ENCODE assay signal across 11 mouse cellular contexts in the genomic region with DNA sequence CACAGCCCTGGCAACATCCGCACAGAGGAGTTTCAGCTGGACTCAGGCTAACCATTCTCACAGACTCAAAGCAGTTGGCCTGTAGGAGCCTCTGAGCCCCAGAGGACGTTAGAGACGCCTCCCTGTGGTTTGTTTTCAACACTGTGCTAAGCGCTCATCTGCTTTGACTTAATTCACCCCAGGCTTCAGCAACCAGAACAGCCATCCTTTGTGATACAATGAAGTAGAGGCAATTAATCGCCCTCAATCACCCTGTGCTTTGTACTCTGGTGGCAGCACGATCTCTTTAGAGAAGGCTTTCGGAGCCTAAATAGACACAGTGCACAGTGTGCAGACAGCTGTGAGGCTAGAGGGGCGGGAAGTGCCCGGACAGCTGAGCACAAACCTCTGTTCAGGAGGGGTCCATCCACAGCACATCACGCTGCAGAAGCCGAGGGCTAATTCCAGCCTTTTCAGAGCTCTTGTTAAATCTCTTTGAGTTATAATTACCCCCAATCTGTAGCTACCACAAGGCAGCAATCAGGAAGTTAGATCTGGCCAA. TPM values are rescaled to one million over a fixed set of nuclear protein-coding genes. Genes with fewer than 3 reads are reported as not detected.
DNase-seq lines count a peak whose midpoint lies in the region; ATAC-seq and TF ChIP-seq lines count a peak whose summit lies in the region.
"Had no signal": no experiment of that assay in that cellular context is flagged by ENCODE, and none has a peak within 500 bp of the region (broad histone marks: within the 10 kb centered on the region; RNA-seq: fewer than 3 reads in every experiment).

No protein-coding gene starts in this region.

- no peak overlapping the region for H3K27ac ChIP-seq in intestine, postnatal 0 days (ENCODE audit: low read depth, low read length)
- no peak overlapping the region for H3K27ac ChIP-seq in intestine, embryonic 16.5 days (ENCODE audit: low read length)
- no peak overlapping the region for H3K27ac ChIP-seq in embryonic facial prominence, embryonic 12.5 days
- H3K27ac ChIP-seq in hindbrain, postnatal 0 days = 0 out of 2 replicates have a peak overlapping the region, but pooled peaks have one; percentile 11
- H3K27ac ChIP-seq in neural tube, embryonic 15.5 days (replicated peaks) = peak overlapping the region; percentile 25; the same call in 1 of the 2 replicates
- H3K27ac ChIP-seq in liver, postnatal 0 days (ENCODE audit: low read depth) = no peak overlapping the region
- H3K27ac ChIP-seq: liver, embryonic 15.5 days had no signal

- peak; percentile 32 for TF ChIP-seq CTCF in intestine, postnatal 0 days (IDR thresholded peaks at IDR 0.05; ENCODE audit: low read depth)
- peak; percentile 42; the same call in 1 of the 2 replicates for TF ChIP-seq CTCF in hindbrain, postnatal 0 days (IDR thresholded peaks at IDR 0.05; ENCODE audit: low read depth)
- no peak for TF ChIP-seq CTCF in liver, postnatal 0 days (IDR thresholded peaks at IDR 0.05; ENCODE audit: low read depth)

- no peaks in the 10 kb centered on the region for H3K9me3 ChIP-seq in intestine, postnatal 0 days (ENCODE audit: control insufficient read depth)
- no peaks in the 10 kb centered on the region for H3K9me3 ChIP-seq in intestine, embryonic 16.5 days (ENCODE audit: control insufficient read depth, low read length)
- no peaks in the 10 kb centered on the region for H3K9me3 ChIP-seq in embryonic facial prominence, embryonic 12.5 days
- H3K9me3 ChIP-seq in hindbrain, postnatal 0 days (ENCODE audit: low read length) = no peaks in the 10 kb centered on the region
- no peaks in the 10 kb centered on the region for H3K9me3 ChIP-seq in neural tube, embryonic 15.5 days (replicated peaks)
- no peaks in the 10 kb centered on the region for H3K9me3 ChIP-seq in liver, postnatal 0 days (ENCODE audit: low read length)
- H3K9me3 ChIP-seq: liver, embryonic 15.5 days had no signal

- no peak for ATAC-seq in intestine, postnatal 0 days
- no peak for ATAC-seq in intestine, embryonic 16.5 days
- peak; percentile 70; the same call in 1 of the 2 replicates for ATAC-seq in embryonic facial prominence, embryonic 12.5 days (ENCODE audit: insufficient number of reproducible peaks, insufficient read depth, low FRiP score, low TSS enrichment)
- ATAC-seq in hindbrain, postnatal 0 days = peak; percentile 78
- peak; percentile 52; the same call in 1 of the 2 replicates for ATAC-seq in neural tube, embryonic 15.5 days (ENCODE audit: low FRiP score)
- ATAC-seq in liver, postnatal 0 days = no peak
- ATAC-seq: CD4-positive, CD25-positive, alpha-beta regulatory T cell, adult 4 months had no signal

- no peaks in the 10 kb centered on the region for H3K36me3 ChIP-seq in intestine, postnatal 0 days (ENCODE audit: control insufficient read depth, insufficient read depth)
- H3K36me3 ChIP-seq in intestine, embryonic 16.5 days (ENCODE audit: control insufficient read depth, insufficient read depth, low read length) = no peaks in the 10 kb centered on the region
- no peaks in the 10 kb centered on the region for H3K36me3 ChIP-seq in embryonic facial prominence, embryonic 12.5 days
- no peaks in the 10 kb centered on the region for H3K36me3 ChIP-seq in hindbrain, postnatal 0 days (ENCODE audit: insufficient read depth, low read length)
- H3K36me3 ChIP-seq in neural tube, embryonic 15.5 days = no peaks in the 10 kb centered on the region
- H3K36me3 ChIP-seq in liver, postnatal 0 days (replicated peaks; ENCODE audit: insufficient read depth, low read length) = no peaks in the 10 kb centered on the region
- H3K36me3 ChIP-seq: liver, embryonic 15.5 days had no signal

- 36% methylated on average over 11 of the region's 11 CpGs for WGBS in intestine, postnatal 0 days
- 25% methylated on average over 11 of the region's 11 CpGs for WGBS in intestine, embryonic 16.5 days
- WGBS in embryonic facial prominence, embryonic 12.5 days = 6% methylated on average over 11 of the region's 11 CpGs
- 13% methylated on average over 11 of the region's 11 CpGs for WGBS in hindbrain, postnatal 0 days
- WGBS in neural tube, embryonic 15.5 days = 7% methylated on average over 11 of the region's 11 CpGs
- WGBS in liver, postnatal 0 days (ENCODE audit: insufficient replicate concordance) = 37% methylated on average over 11 of the region's 11 CpGs

- H3K9ac ChIP-seq in intestine, postnatal 0 days (ENCODE audit: low read depth, low read length) = no peak overlapping the region
- no peak overlapping the region for H3K9ac ChIP-seq in intestine, embryonic 16.5 days (ENCODE audit: low read depth, low read length)
- H3K9ac ChIP-seq in embryonic facial prominence, embryonic 12.5 days = no peak overlapping the region
- H3K9ac ChIP-seq in hindbrain, postnatal 0 days (replicated peaks; ENCODE audit: low read length) = peak overlapping the region; percentile 9; the same call in 1 of the 2 replicates
- H3K9ac ChIP-seq in neural tube, embryonic 15.5 days (replicated peaks) = no peak overlapping the region
- H3K9ac ChIP-seq in liver, postnatal 0 days (replicated peaks) = no peak overlapping the region
- H3K9ac ChIP-seq: liver, embryonic 15.5 days had no signal

- H3K4me3 ChIP-seq in intestine, postnatal 0 days (ENCODE audit: low read depth, low read length) = no peak overlapping the region
- H3K4me3 ChIP-seq in intestine, embryonic 16.5 days (ENCODE audit: low read length) = no peak overlapping the region
- no peak overlapping the region for H3K4me3 ChIP-seq in embryonic facial prominence, embryonic 12.5 days
- H3K4me3 ChIP-seq in hindbrain, postnatal 0 days (ENCODE audit: low read length) = no peak overlapping the region
- no peak overlapping the region for H3K4me3 ChIP-seq in neural tube, embryonic 15.5 days (replicated peaks)
- H3K4me3 ChIP-seq in liver, postnatal 0 days (ENCODE audit: low read depth, low read length) = no peak overlapping the region
- H3K4me3 ChIP-seq: liver, embryonic 15.5 days had no signal

- H3K4me1 ChIP-seq in intestine, postnatal 0 days (replicated peaks; ENCODE audit: control insufficient read depth, insufficient read depth, low read length) = no peaks in the 10 kb centered on the region
- no peaks in the 10 kb centered on the region for H3K4me1 ChIP-seq in intestine, embryonic 16.5 days (ENCODE audit: control insufficient read depth, insufficient read depth, low read length)
- peaks cover 14% of the 10 kb centered on the region for H3K4me1 ChIP-seq in embryonic facial prominence, embryonic 12.5 days
- H3K4me1 ChIP-seq in hindbrain, postnatal 0 days (ENCODE audit: insufficient read depth, low read length) = peaks cover 11% of the 10 kb centered on the region; the same call in 1 of the 2 replicates
- H3K4me1 ChIP-seq in neural tube, embryonic 15.5 days = peaks cover 31% of the 10 kb centered on the region
- no peaks in the 10 kb centered on the region for H3K4me1 ChIP-seq in liver, postnatal 0 days (ENCODE audit: insufficient read depth)
- H3K4me1 ChIP-seq: liver, embryonic 15.5 days had no signal

- H3K4me2 ChIP-seq in intestine, postnatal 0 days (replicated peaks; ENCODE audit: low read depth) = no peak overlapping the region
- H3K4me2 ChIP-seq in intestine, embryonic 16.5 days (ENCODE audit: low read depth, low read length) = no peak overlapping the region
- no peak overlapping the region for H3K4me2 ChIP-seq in embryonic facial prominence, embryonic 12.5 days (replicated peaks)
- H3K4me2 ChIP-seq in hindbrain, postnatal 0 days (ENCODE audit: low read depth, low read length) = no peak overlapping the region
- H3K4me2 ChIP-seq in neural tube, embryonic 15.5 days = no peak overlapping the region
- no peak overlapping the region for H3K4me2 ChIP-seq in liver, postnatal 0 days (ENCODE audit: low read depth, low read length)
- H3K4me2 ChIP-seq: liver, embryonic 15.5 days had no signal

- H3K27me3 ChIP-seq in intestine, postnatal 0 days (replicated peaks; ENCODE audit: control insufficient read depth, insufficient read depth, low read length) = no peaks in the 10 kb centered on the region
- H3K27me3 ChIP-seq in intestine, embryonic 16.5 days (replicated peaks; ENCODE audit: control insufficient read depth, insufficient read depth, low read length) = no peaks in the 10 kb centered on the region
- H3K27me3 ChIP-seq in embryonic facial prominence, embryonic 12.5 days = 0 out of 2 replicates have a peak, but pooled peaks cover 2% of the 10 kb centered on the region
- no peaks in the 10 kb centered on the region for H3K27me3 ChIP-seq in hindbrain, postnatal 0 days (ENCODE audit: insufficient read depth, low read length)
- no peaks in the 10 kb centered on the region for H3K27me3 ChIP-seq in neural tube, embryonic 15.5 days (replicated peaks)
- H3K27me3 ChIP-seq in liver, postnatal 0 days (ENCODE audit: insufficient read depth, low read length) = no peaks in the 10 kb centered on the region
- H3K27me3 ChIP-seq: liver, embryonic 15.5 days had no signal

- peak; percentile 68 for DNase-seq in hindbrain, postnatal 0 days (ENCODE audit: low spot score)
- DNase-seq in lung, postnatal 4 days = no peak
- DNase-seq in liver, postnatal 0 days = no peak
- no peak for DNase-seq in urinary bladder, adult 2 months (ENCODE audit: low spot score)
- DNase-seq: thymus, postnatal 36 days had no signal

- no peak for TF ChIP-seq EP300 in liver, postnatal 0 days (IDR thresholded peaks at IDR 0.05; ENCODE audit: low read depth)

RNA-seq across cellular contexts. Expression of a gene that starts 54.2 kb away (rescaled TPM):
- polyA plus RNA-seq in intestine, postnatal 0 days (2015; fragmentation: Nextera tagmentation; extraction: Ambion mirVana) = 4.5 and 4.7 TPM in 2 replicates
- 10.0 and 11.6 TPM in 2 replicates for polyA plus RNA-seq in intestine, embryonic 16.5 days (2015; fragmentation: Nextera tagmentation; extraction: Ambion mirVana)
- polyA plus RNA-seq in embryonic facial prominence, embryonic 12.5 days (2016; fragmentation: Nextera tagmentation; extraction: Ambion mirVana) = 52.8 and 62.3 TPM in 2 replicates
- 170 and 187 TPM in 2 replicates for total RNA-seq in hindbrain, postnatal 0 days (2014; rRNA removed)
- polyA plus RNA-seq in hindbrain, postnatal 0 days (2015; fragmentation: Nextera tagmentation; extraction: Ambion mirVana) = 157 and 161 TPM in 2 replicates
- polyA plus RNA-seq in neural tube, embryonic 15.5 days (2015; fragmentation: Nextera tagmentation; extraction: Ambion mirVana) = 153 and 181 TPM in 2 replicates
- polyA plus RNA-seq in liver, postnatal 0 days (2015; fragmentation: Nextera tagmentation; extraction: Ambion mirVana) = 0.04 TPM in 1 of 2 replicates, not detected in the other
- polyA plus RNA-seq in urinary bladder, adult 2 months (2012; rRNA removed) = 3.7 and 4.3 TPM in 2 replicates
- polyA plus RNA-seq: CD4-positive, CD25-positive, alpha-beta regulatory T cell, adult 4 months had no signal

Comparison
In these comparisons a context has a peak if more than half of its experiments do, and no peak if none do; other contexts are left out.
1. ATAC-seq: peak in embryonic facial prominence, embryonic 12.5 days (single experiment), hindbrain, postnatal 0 days (single experiment) and neural tube, embryonic 15.5 days (single experiment); none in intestine, postnatal 0 days (single experiment), intestine, embryonic 16.5 days (single experiment) and liver, postnatal 0 days (single experiment).
2. H3K27ac ChIP-seq: peak in hindbrain, postnatal 0 days (single experiment) and neural tube, embryonic 15.5 days (single experiment); none in intestine, postnatal 0 days (single experiment), intestine, embryonic 16.5 days (single experiment), embryonic facial prominence, embryonic 12.5 days (single experiment) and liver, postnatal 0 days (single experiment).